Mouse (Mus musculus) erythroblast, embryonic 14.5 days (primary cell): ENCODE measurements around the gene Agpat1.

ENCODE experiments used
- GATA1 ChIP-seq: IDR thresholded peaks from 2 replicates; pipeline ENCODE4 v1.6.1; 2012; ENCODE audit warnings: low read length, inconsistent platforms, mixed read lengths
- TAL1 ChIP-seq: IDR thresholded peaks from 3 replicates; pipeline ENCODE4 v1.6.1; 2012; ENCODE audit warnings: low read length, inconsistent platforms, mixed read lengths

DNA sequence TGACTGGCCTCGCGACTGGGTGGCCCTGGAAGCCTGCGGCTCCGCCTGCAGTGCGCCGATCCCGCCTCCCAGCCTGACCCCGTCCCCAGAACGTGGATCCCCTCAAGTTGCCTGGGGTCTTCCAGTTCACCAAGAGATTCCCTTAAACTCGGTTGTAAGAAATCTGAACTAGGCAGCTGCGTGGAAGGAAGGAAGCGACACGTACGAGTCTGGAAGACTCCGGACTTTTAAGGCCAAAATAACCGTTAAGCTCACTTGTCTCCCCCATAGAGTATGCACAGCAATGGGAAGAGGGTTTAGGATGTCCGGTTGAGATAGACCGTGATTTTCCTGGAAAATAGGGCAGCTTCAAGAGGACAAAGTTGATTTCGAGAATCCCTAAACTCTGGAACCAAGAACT, 16.2 kb upstream of the Agpat1 start:
- no peak for TF ChIP-seq GATA1
- no peak for TF ChIP-seq TAL1
